Mouse (Mus musculus): ENCODE data around the gene Rwdd2b. TPM values are rescaled to one million over a fixed set of nuclear protein-coding genes. Genes with fewer than 3 reads are reported as not detected.
A peak's percentile ranks its signal among the peaks of the same experiment; 100 is the strongest.

Rwdd2b gene
- 10.0 and 12.0 TPM in 2 replicates for polyA plus RNA-seq (2016; fragmentation: Nextera tagmentation; extraction: Ambion mirVana)

- H3K36me3 ChIP-seq = no peaks in the 10 kb centered on the region
- H3K9me3 ChIP-seq (replicated peaks) = no peaks in the 10 kb centered on the region
- H3K4me3 ChIP-seq = peak within 1 kb of the TSS; percentile 81
- WGBS = under 1% methylated on average over 38 of the region's 38 CpGs
- H3K4me1 ChIP-seq = peaks cover 17% of the 10 kb centered on the region
- H3K27me3 ChIP-seq (ENCODE audit: low read depth, poor library complexity, severe bottlenecking) = no peaks in the 10 kb centered on the region
- DNase-seq (ENCODE audit: low spot score) = peak; percentile 91
- H3K27ac ChIP-seq = peak within 1 kb of the TSS; percentile 96
Observed at GRCm38 (mm10) chr16:87440184-87440686, at the start of gene Rwdd2b. TSS of gene Rwdd2b (minus strand) at chr16:87440573.

- WGBS = 88% methylated on average over 2 of the region's 2 CpGs
Observed at GRCm38 (mm10) chr16:87488605-87489004, 48.2 kb upstream of the Rwdd2b start.

GRCm38 (mm10) chr16:87486739-87487138 lies 46.4 kb upstream of the Rwdd2b start:
- no peaks in the 10 kb centered on the region for H3K27me3 ChIP-seq (ENCODE audit: low read depth, poor library complexity, severe bottlenecking)
- no peaks in the 10 kb centered on the region for H3K9me3 ChIP-seq (replicated peaks)
- WGBS = 95% methylated on average over 5 of the region's 5 CpGs
- H3K36me3 ChIP-seq = peaks cover 98% of the 10 kb centered on the region
- no peak overlapping the region for H3K4me3 ChIP-seq
- no peaks in the 10 kb centered on the region for H3K4me1 ChIP-seq
- H3K27ac ChIP-seq = no peak overlapping the region
- no peak for DNase-seq (ENCODE audit: low spot score)

More at GRCm38 (mm10) chr16:87488605-87489004, 48.2 kb upstream of the Rwdd2b start:
- Histone ChIP-seq H3K9me3 (replicated peaks) (no peaks in the 10 kb centered on the region), H3K36me3 (peaks cover 98% of the 10 kb centered on the region), H3K27me3 (ENCODE audit: low read depth, poor library complexity, severe bottlenecking) (no peaks in the 10 kb centered on the region), H3K27ac (no peak overlapping the region), H3K4me1 (no peaks in the 10 kb centered on the region), H3K4me3 (no peak overlapping the region)
- DNase-seq (ENCODE audit: low spot score) = no peak

GRCm38 (mm10) chr16:87484367-87484766 lies 44.0 kb upstream of the Rwdd2b start:
- Histone ChIP-seq H3K4me1 (no peaks in the 10 kb centered on the region), H3K36me3 (peaks cover 94% of the 10 kb centered on the region), H3K9me3 (replicated peaks) (no peaks in the 10 kb centered on the region), H3K27ac (no peak overlapping the region), H3K4me3 (no peak overlapping the region), H3K27me3 (ENCODE audit: low read depth, poor library complexity, severe bottlenecking) (no peaks in the 10 kb centered on the region)
- DNase-seq (ENCODE audit: low spot score) = no peak
- 88% methylated on average over 5 of the region's 5 CpGs for WGBS

GRCm38 (mm10) chr16:87470579-87470978 lies 30.2 kb upstream of the Rwdd2b start:
- H3K27me3 ChIP-seq (ENCODE audit: low read depth, poor library complexity, severe bottlenecking) = no peaks in the 10 kb centered on the region
- DNase-seq (ENCODE audit: low spot score) = no peak
- H3K27ac ChIP-seq = no peak overlapping the region
- WGBS = 93% methylated on average over 4 of the region's 4 CpGs
- H3K9me3 ChIP-seq (replicated peaks) = no peaks in the 10 kb centered on the region
- no peak overlapping the region for H3K4me3 ChIP-seq
- peaks cover 95% of the 10 kb centered on the region for H3K36me3 ChIP-seq
- H3K4me1 ChIP-seq = no peaks in the 10 kb centered on the region

GRCm38 (mm10) chr16:87458752-87459151 lies 18.4 kb upstream of the Rwdd2b start:
- peaks cover 15% of the 10 kb centered on the region for H3K4me1 ChIP-seq
- H3K36me3 ChIP-seq = peaks cover 52% of the 10 kb centered on the region
- H3K27me3 ChIP-seq (ENCODE audit: low read depth, poor library complexity, severe bottlenecking) = no peaks in the 10 kb centered on the region
- no peak for DNase-seq (ENCODE audit: low spot score)
- WGBS = 95% methylated on average over 3 of the region's 3 CpGs
- H3K9me3 ChIP-seq (replicated peaks) = no peaks in the 10 kb centered on the region
- H3K4me3 ChIP-seq = no peak overlapping the region
- no peak overlapping the region for H3K27ac ChIP-seq

GRCm38 (mm10) chr16:87455180-87455611 lies 14.8 kb upstream of the Rwdd2b start:
- DNase-seq (ENCODE audit: low spot score) = no peak
- no peaks in the 10 kb centered on the region for H3K27me3 ChIP-seq (ENCODE audit: low read depth, poor library complexity, severe bottlenecking)
- peaks cover 15% of the 10 kb centered on the region for H3K4me1 ChIP-seq
- H3K36me3 ChIP-seq = peaks cover 22% of the 10 kb centered on the region
- WGBS = under 1% methylated on average over 38 of the region's 38 CpGs
- H3K4me3 ChIP-seq = peak overlapping the region; percentile 96
- H3K9me3 ChIP-seq (replicated peaks) = no peaks in the 10 kb centered on the region
- peak overlapping the region; percentile 92 for H3K27ac ChIP-seq

GRCm38 (mm10) chr16:87454419-87455179 lies 14.2 kb upstream of the Rwdd2b start, which contains the start of gene Usp16:
TSS of gene Usp16 (plus strand) at chr16:87454703.
- Histone ChIP-seq H3K4me3 (peak within 1 kb of the TSS; percentile 96), H3K27me3 (ENCODE audit: low read depth, poor library complexity, severe bottlenecking) (no peaks in the 10 kb centered on the region), H3K4me1 (peaks cover 15% of the 10 kb centered on the region), H3K27ac (peak within 1 kb of the TSS; percentile 92), H3K9me3 (replicated peaks) (no peaks in the 10 kb centered on the region), H3K36me3 (peaks cover 18% of the 10 kb centered on the region)
- WGBS = 9% methylated on average over 45 of the region's 45 CpGs
- DNase-seq (ENCODE audit: low spot score) = peak; percentile 94

DNA sequence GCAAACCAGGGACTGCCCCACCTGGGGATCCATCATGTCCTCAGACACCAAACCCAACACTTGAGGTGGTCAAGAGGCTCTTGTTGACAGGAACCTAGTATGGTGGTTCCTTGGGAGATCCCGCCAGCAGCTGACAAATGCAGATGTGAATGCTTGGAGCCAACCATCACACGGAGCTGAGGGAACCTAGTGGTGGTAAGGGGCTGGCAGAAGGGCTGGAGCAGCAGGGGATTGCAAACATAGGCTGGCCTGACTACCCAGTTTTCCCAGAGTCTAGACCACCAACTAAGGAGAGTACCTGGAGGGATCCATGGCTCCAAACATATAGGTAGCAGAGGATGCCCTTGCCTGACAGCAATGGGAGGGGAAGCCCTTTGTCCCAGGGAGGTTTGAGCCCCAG lies 12.9 kb upstream of the Rwdd2b start:
- no peak for DNase-seq (ENCODE audit: low spot score)
- no peaks in the 10 kb centered on the region for H3K27me3 ChIP-seq (ENCODE audit: low read depth, poor library complexity, severe bottlenecking)
- WGBS = 82% methylated on average over 2 of the region's 2 CpGs
- H3K36me3 ChIP-seq = peaks cover 6% of the 10 kb centered on the region; the same call in 1 of the 2 replicates
- no peak overlapping the region for H3K27ac ChIP-seq
- no peak overlapping the region for H3K4me3 ChIP-seq
- H3K9me3 ChIP-seq (replicated peaks) = no peaks in the 10 kb centered on the region
- peaks cover 15% of the 10 kb centered on the region for H3K4me1 ChIP-seq

- H3K27ac ChIP-seq = no peak overlapping the region
Observed at GRCm38 (mm10) chr16:87445528-87445927, 5.2 kb upstream of the Rwdd2b start.

DNA sequence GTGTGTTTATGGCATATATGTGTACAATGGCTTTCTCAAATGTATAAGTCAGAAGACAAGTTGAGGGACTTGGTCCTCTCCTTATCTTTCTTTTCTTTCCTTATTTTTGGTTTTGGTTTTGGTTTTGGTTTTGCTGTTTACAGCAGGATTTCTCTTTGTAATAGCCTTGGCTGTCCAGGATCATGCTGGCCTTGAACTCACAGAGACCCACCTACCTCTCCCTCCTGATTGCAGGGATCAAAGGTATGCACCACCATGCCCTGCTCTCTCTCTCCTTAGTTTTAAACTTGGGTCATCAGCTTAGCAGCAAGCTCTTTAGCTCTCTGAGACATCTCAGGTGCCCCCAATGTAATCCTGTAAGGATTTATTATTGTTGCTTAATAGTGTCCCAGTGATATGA lies 4.7 kb upstream of the Rwdd2b start:
- no peaks in the 10 kb centered on the region for H3K27me3 ChIP-seq (ENCODE audit: low read depth, poor library complexity, severe bottlenecking)
- no peak overlapping the region for H3K4me3 ChIP-seq
- no peaks in the 10 kb centered on the region for H3K36me3 ChIP-seq
- H3K9me3 ChIP-seq (replicated peaks) = no peaks in the 10 kb centered on the region
- DNase-seq (ENCODE audit: low spot score) = no peak
- H3K4me1 ChIP-seq = peaks cover 12% of the 10 kb centered on the region
- H3K27ac ChIP-seq = no peak overlapping the region

More at GRCm38 (mm10) chr16:87445528-87445927, 5.2 kb upstream of the Rwdd2b start:
- Histone ChIP-seq H3K4me3 (no peak overlapping the region), H3K9me3 (replicated peaks) (no peaks in the 10 kb centered on the region), H3K27me3 (ENCODE audit: low read depth, poor library complexity, severe bottlenecking) (no peaks in the 10 kb centered on the region), H3K36me3 (no peaks in the 10 kb centered on the region), H3K4me1 (peaks cover 12% of the 10 kb centered on the region)
- DNase-seq (ENCODE audit: low spot score) = no peak
- 98% methylated on average over 3 of the region's 3 CpGs for WGBS

GRCm38 (mm10) chr16:87444071-87444470 lies 3.7 kb upstream of the Rwdd2b start:
- Histone ChIP-seq H3K4me3 (no peak overlapping the region), H3K4me1 (peaks cover 17% of the 10 kb centered on the region)
- WGBS = 77% methylated on average over 1 of the region's 1 CpGs

DNA sequence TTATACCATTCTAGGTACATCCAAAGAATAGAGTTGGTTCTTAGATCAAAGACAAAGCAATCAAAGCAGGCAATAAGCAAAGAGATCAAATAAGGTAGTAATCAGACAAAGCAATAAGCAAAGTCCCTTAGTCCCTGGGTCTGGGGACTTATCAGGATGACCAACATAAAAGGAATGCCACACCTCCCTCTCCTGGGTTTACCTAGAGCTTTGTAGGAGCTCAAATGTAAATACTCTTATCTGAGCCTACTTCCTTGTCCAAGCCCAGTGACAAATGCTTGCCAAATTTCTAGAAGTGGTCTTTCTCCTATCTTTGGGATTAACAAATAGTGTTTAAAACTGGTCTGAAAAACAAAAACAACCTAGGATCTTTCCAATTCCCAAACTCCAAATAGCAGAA lies 2.9 kb upstream of the Rwdd2b start:
- no peaks in the 10 kb centered on the region for H3K9me3 ChIP-seq (replicated peaks)
- no peak overlapping the region for H3K4me3 ChIP-seq
- H3K27me3 ChIP-seq (ENCODE audit: low read depth, poor library complexity, severe bottlenecking) = no peaks in the 10 kb centered on the region
- no peaks in the 10 kb centered on the region for H3K36me3 ChIP-seq
- no peak for DNase-seq (ENCODE audit: low spot score)
- no peak overlapping the region for H3K27ac ChIP-seq
- H3K4me1 ChIP-seq = peaks cover 17% of the 10 kb centered on the region

More at GRCm38 (mm10) chr16:87444071-87444470, 3.7 kb upstream of the Rwdd2b start:
- Histone ChIP-seq H3K27ac (no peak overlapping the region), H3K9me3 (replicated peaks) (no peaks in the 10 kb centered on the region), H3K27me3 (ENCODE audit: low read depth, poor library complexity, severe bottlenecking) (no peaks in the 10 kb centered on the region), H3K36me3 (no peaks in the 10 kb centered on the region)
- DNase-seq (ENCODE audit: low spot score) = no peak

All from limb, embryonic 10.5 days (tissue).